8 mouse cellular contexts compared by ENCODE assay signal in genomic region chr9:36767203-36768143, GRCm38 (mm10). TPM values are rescaled to one million over a fixed set of nuclear protein-coding genes. Genes with fewer than 3 reads are reported as not detected.
A peak's percentile ranks its signal among the peaks of the same experiment; 100 is the strongest.
DNase-seq lines count a peak whose midpoint lies in the region; ATAC-seq lines count a peak whose summit lies in the region.

Gene Stt3a (minus strand): TSS chr9:36767679.

- DNase-seq in adipocyte (ENCODE audit: low spot score), result peak; percentile 100
- DNase-seq in embryo, embryonic 10 days (ENCODE audit: low spot score), result peak; percentile 100
- peak; percentile 99 for DNase-seq in gastrocnemius, postnatal 10 days
- DNase-seq in induced T-regulatory cell, adult 2 months (ENCODE audit: low read depth), result peak; percentile 100
- peak; percentile 99 to 100 for DNase-seq in left cerebral cortex, adult 9 months (ENCODE audit: low spot score in 2 of 2)
- DNase-seq in right cerebral cortex, postnatal 14 days, result peak; percentile 99
- peak; percentile 98 to 99 for DNase-seq in urinary bladder, postnatal 36 days (ENCODE audit: low spot score in 2 of 2)

- peak; percentile 90 for ATAC-seq in megakaryocyte progenitor cell, adult 5-6 weeks (replicated peaks; ENCODE audit: poor library complexity)

RNA-seq across cellular contexts. Expression of gene Stt3a, which starts in this region (rescaled TPM):
- total RNA-seq in gastrocnemius, postnatal 10 days (2021), result 10 to 100 TPM; 77.5 to 91.3 TPM
- total RNA-seq in megakaryocyte progenitor cell, adult 5-6 weeks (2015), result 374 and 460 TPM in 2 replicates
- total RNA-seq in megakaryocyte progenitor cell, adult 5-6 weeks (2017), result 885 and 971 TPM in 2 replicates

Comparison
In these comparisons a context has a peak if more than half of its experiments do, and no peak if none do; other contexts are left out.
1. Peak in every context shown above with its lines: DNase-seq and ATAC-seq.
2. RNA of gene Stt3a (total RNA-seq): 374 to 971 TPM in megakaryocyte progenitor cell, adult 5-6 weeks; 77.5 to 91.3 TPM in gastrocnemius, postnatal 10 days; every median in the first group is over 4 times any median in the second.